Comparison of ENCODE assay signal across 8 mouse cellular contexts in genomic region chr1:84837523-84838145, GRCm38 (mm10). TPM values are rescaled to one million over a fixed set of nuclear protein-coding genes. Genes with fewer than 3 reads are reported as not detected.
DNase-seq lines count a peak whose midpoint lies in the region; ATAC-seq and TF ChIP-seq lines count a peak whose summit lies in the region.

No protein-coding gene starts in this region.

- peak overlapping the region; percentile 90; the same call in 1 of the 2 replicates for H3K9ac ChIP-seq in hindbrain, embryonic 15.5 days
- peak overlapping the region; percentile 80 for H3K9ac ChIP-seq in midbrain, embryonic 14.5 days (replicated peaks; ENCODE audit: low read length)

- TF ChIP-seq POLR2A in testis, adult 2 months (IDR thresholded peaks at IDR 0.05; ENCODE audit: control insufficient read depth, low read depth, low read length) = no peak

- H3K4me1 ChIP-seq in testis, adult 2 months (ENCODE audit: control insufficient read depth, insufficient read depth, low read length) = peaks cover 2% of the 10 kb centered on the region; the same call in 1 of the 2 replicates
- peaks cover 32% of the 10 kb centered on the region for H3K4me1 ChIP-seq in hindbrain, embryonic 15.5 days (replicated peaks)
- H3K4me1 ChIP-seq in midbrain, embryonic 14.5 days (ENCODE audit: control insufficient read depth, insufficient read depth, low read length) = peaks cover 25% of the 10 kb centered on the region

- intact Hi-C loops in left cerebral cortex, postnatal 10 days (cut with DNase I) = no loop called here

- no peak for TF ChIP-seq CTCF in testis, adult 2 months (IDR thresholded peaks at IDR 0.05; ENCODE audit: control insufficient read depth, insufficient read depth, insufficient replicate concordance, low read depth, low read length)

- no peak for ATAC-seq in hindbrain, embryonic 15.5 days (ENCODE audit: low FRiP score, low read depth)
- ATAC-seq in midbrain, embryonic 14.5 days (ENCODE audit: low FRiP score, low TSS enrichment) = no peak

- H3K36me3 ChIP-seq in testis, adult 2 months (ENCODE audit: control insufficient read depth, insufficient read depth, low read length) = no peaks in the 10 kb centered on the region
- H3K36me3 ChIP-seq in hindbrain, embryonic 15.5 days = peaks cover 5% of the 10 kb centered on the region; the same call in 1 of the 2 replicates
- 0 out of 2 replicates have a peak, but pooled peaks cover 2% of the 10 kb centered on the region for H3K36me3 ChIP-seq in midbrain, embryonic 14.5 days (ENCODE audit: control insufficient read depth, insufficient read depth, low read length)

- peak; percentile 31 for DNase-seq in adrenal gland, adult 2 months
- DNase-seq in adrenal gland, adult 18-20 months (ENCODE audit: low spot score in 2 of 2) = no peak
- no peak for DNase-seq in testis, postnatal 10 days (ENCODE audit: low spot score)
- no peak for DNase-seq in midbrain, embryonic 14.5 days
- DNase-seq in left cerebral cortex, postnatal 10 days (ENCODE audit: extremely low spot score in 1 of 2, low spot score in 2 of 2) = no peak
- no peak for DNase-seq in layer of hippocampus, postnatal 14 days (ENCODE audit: low spot score in 2 of 2)

- H3K27me3 ChIP-seq in testis, adult 2 months (ENCODE audit: control insufficient read depth, insufficient read depth, low read length) = no peaks in the 10 kb centered on the region
- no peaks in the 10 kb centered on the region for H3K27me3 ChIP-seq in hindbrain, embryonic 15.5 days
- H3K27me3 ChIP-seq in midbrain, embryonic 14.5 days (ENCODE audit: control insufficient read depth, insufficient read depth, low read length) = no peaks in the 10 kb centered on the region

- 9% methylated on average over 20 of the region's 20 CpGs for WGBS in hindbrain, embryonic 15.5 days
- 10% methylated on average over 20 of the region's 20 CpGs for WGBS in midbrain, embryonic 14.5 days

- peak overlapping the region; percentile 99 for H3K27ac ChIP-seq in testis, adult 2 months (ENCODE audit: control insufficient read depth, insufficient read depth, low read depth, low read length)
- no peak overlapping the region for H3K27ac ChIP-seq in hindbrain, embryonic 15.5 days (replicated peaks)
- H3K27ac ChIP-seq in midbrain, embryonic 14.5 days (replicated peaks; ENCODE audit: low read depth, low read length) = no peak overlapping the region

- no peaks in the 10 kb centered on the region for H3K9me3 ChIP-seq in hindbrain, embryonic 15.5 days
- H3K9me3 ChIP-seq in midbrain, embryonic 14.5 days (ENCODE audit: control insufficient read depth, low read length) = no peaks in the 10 kb centered on the region

- H3K4me3 ChIP-seq in testis, adult 2 months (ENCODE audit: control insufficient read depth, low read depth, low read length) = peak overlapping the region; percentile 100
- H3K4me3 ChIP-seq in hindbrain, embryonic 15.5 days = peak overlapping the region; percentile 86
- peak overlapping the region; percentile 80 for H3K4me3 ChIP-seq in midbrain, embryonic 14.5 days (replicated peaks; ENCODE audit: low read depth, low read length)

- peak overlapping the region; percentile 87 for H3K4me2 ChIP-seq in hindbrain, embryonic 15.5 days
- H3K4me2 ChIP-seq in midbrain, embryonic 14.5 days (ENCODE audit: low read length) = peak overlapping the region; percentile 79

RNA-seq across cellular contexts. Expression of gene Fbxo36, which starts 2.0 kb away (rescaled TPM):
- 10 to 100 TPM; 13.9 to 16.7 TPM for total RNA-seq in adrenal gland, adult 2 months (2021)
- polyA plus RNA-seq in adrenal gland, adult 2 months (2012; rRNA removed) = 7.6 and 8.9 TPM in 2 replicates
- total RNA-seq in adrenal gland, adult 18-20 months (2021) = 10 to 100 TPM; 11.2 to 19.9 TPM
- polyA plus RNA-seq in testis, adult 2 months (2012; rRNA removed) = 195 and 201 TPM in 2 replicates
- 5.8 and 8.4 TPM in 2 replicates for polyA plus RNA-seq in hindbrain, embryonic 15.5 days (2015; fragmentation: Nextera tagmentation; extraction: Ambion mirVana)
- polyA plus RNA-seq in midbrain, embryonic 14.5 days (2014; fragmentation: Nextera tagmentation; extraction: Ambion mirVana) = 4.0 and 6.3 TPM in 2 replicates
- 1 to 10 TPM; 1.7 to 1.8 TPM for total RNA-seq in left cerebral cortex, postnatal 10 days (2021)
- total RNA-seq in layer of hippocampus, postnatal 14 days (2021) = 1 to 10 TPM; 1.9 to 2.5 TPM

RNA-seq across cellular contexts. Expression of gene Trip12, which starts 2.7 kb away (rescaled TPM):
- 100 to 1,000 TPM; 193 to 259 TPM for total RNA-seq in adrenal gland, adult 2 months (2021)
- polyA plus RNA-seq in adrenal gland, adult 2 months (2012; rRNA removed) = 5.1 and 5.2 TPM in 2 replicates
- 100 to 1,000 TPM; 197 to 229 TPM for total RNA-seq in adrenal gland, adult 18-20 months (2021)
- 214 and 242 TPM in 2 replicates for polyA plus RNA-seq in testis, adult 2 months (2012; rRNA removed)
- polyA plus RNA-seq in hindbrain, embryonic 15.5 days (2015; fragmentation: Nextera tagmentation; extraction: Ambion mirVana) = 46.1 and 49.7 TPM in 2 replicates
- 62.0 and 79.0 TPM in 2 replicates for polyA plus RNA-seq in midbrain, embryonic 14.5 days (2014; fragmentation: Nextera tagmentation; extraction: Ambion mirVana)
- total RNA-seq in left cerebral cortex, postnatal 10 days (2021) = 100 to 1,000 TPM; 181 to 201 TPM
- 100 to 1,000 TPM; 193 to 208 TPM for total RNA-seq in layer of hippocampus, postnatal 14 days (2021)
